Mouse (Mus musculus): ENCODE data around the gene Arid5a. TPM values are rescaled to one million over a fixed set of nuclear protein-coding genes. Genes with fewer than 3 reads are reported as not detected.

Gene Arid5a
- polyA plus RNA-seq, 1 experiment from 2014 or later: 5.4 TPM

GRCm38 (mm10) chr1:36371934-36372845 is 64.7 kb downstream of the Arid5a start, which contains the start of gene Fer1l5:
Fer1l5 (plus strand) TSS chr1:36372291.
- Histone ChIP-seq H3K4me2 (no peak within 1 kb of the TSS), H3K9ac (no peak within 1 kb of the TSS), H3K4me3 (ENCODE audit: low read depth, low read length) (no peak within 1 kb of the TSS), H3K36me3 (ENCODE audit: insufficient read depth) (no peaks in the 10 kb centered on the region), H3K9me3 (ENCODE audit: low read depth, low read length) (no peaks in the 10 kb centered on the region), H3K4me1 (ENCODE audit: insufficient read depth) (peaks cover 9% of the 10 kb centered on the region; the same call in 1 of the 2 replicates), H3K27ac (ENCODE audit: low read depth) (no peak within 1 kb of the TSS), H3K27me3 (ENCODE audit: insufficient read depth, low read length) (no peaks in the 10 kb centered on the region)
- 62% methylated on average over 10 of the region's 10 CpGs for WGBS
- DNase-seq (no peak), ATAC-seq (ENCODE audit: insufficient read depth) (no peak)
- TF ChIP-seq CTCF (IDR thresholded peaks at IDR 0.05; ENCODE audit: low read depth): no peak

Small RNA genes lying within 50 kb of the gene (microRNA-seq; reads per million reads assigned to microRNA genes)
- not detected for gene Mir6898 (ENCODE audit: borderline number of aligned reads)

Other genes starting within 250 kb of the Arid5a start
- 14.2 and 16.2 TPM in 2 replicates for gene Hs6st1, start 239.3 kb upstream of the Arid5a start, polyA plus RNA-seq (2014; fragmentation: Nextera tagmentation; extraction: Ambion mirVana)
- 76.6 and 80.4 TPM in 2 replicates for gene Uggt1, start 63.0 kb upstream of the Arid5a start, polyA plus RNA-seq (2014; fragmentation: Nextera tagmentation; extraction: Ambion mirVana)
- gene Neurl3, start 33.1 kb upstream of the Arid5a start, polyA plus RNA-seq (2014; fragmentation: Nextera tagmentation; extraction: Ambion mirVana): 2.6 and 4.5 TPM in 2 replicates
- gene Kansl3, start 61.4 kb downstream of the Arid5a start, polyA plus RNA-seq (2014; fragmentation: Nextera tagmentation; extraction: Ambion mirVana): 41.4 and 46.3 TPM in 2 replicates
- 0.53 and 0.58 TPM in 2 replicates for gene Fer1l5, start 64.6 kb downstream of the Arid5a start, polyA plus RNA-seq (2014; fragmentation: Nextera tagmentation; extraction: Ambion mirVana)
- gene Lman2l, start 137.5 kb downstream of the Arid5a start, polyA plus RNA-seq (2014; fragmentation: Nextera tagmentation; extraction: Ambion mirVana): 27.4 and 29.7 TPM in 2 replicates
- 10.9 and 11.0 TPM in 2 replicates for gene Cnnm4, start 163.9 kb downstream of the Arid5a start, polyA plus RNA-seq (2014; fragmentation: Nextera tagmentation; extraction: Ambion mirVana)
- 5.4 and 5.9 TPM in 2 replicates for gene Cnnm3, start 204.1 kb downstream of the Arid5a start, polyA plus RNA-seq (2014; fragmentation: Nextera tagmentation; extraction: Ambion mirVana)
- 11.6 and 11.7 TPM in 2 replicates for gene Ankrd23, start 229.2 kb downstream of the Arid5a start, polyA plus RNA-seq (2014; fragmentation: Nextera tagmentation; extraction: Ambion mirVana)
- not detected in 2 replicates for gene Gm42417, start 231.7 kb downstream of the Arid5a start, polyA plus RNA-seq (2014; fragmentation: Nextera tagmentation; extraction: Ambion mirVana)
- 18.9 and 19.9 TPM in 2 replicates for gene Ankrd39, start 239.7 kb downstream of the Arid5a start, polyA plus RNA-seq (2014; fragmentation: Nextera tagmentation; extraction: Ambion mirVana)

All from lung, embryonic 14.5 days (tissue).